Mouse (Mus musculus) heart, embryonic 16.5 days (tissue): ENCODE data around the gene Olfr1490. TPM values are rescaled to one million over a fixed set of nuclear protein-coding genes. Genes with fewer than 3 reads are reported as not detected.
"Not testable (repeated sequence)": the region's sequence is repeated elsewhere in the genome, so short reads cannot be mapped to it uniquely, and the experiment has no call there.

Experiments
- ATAC-seq: fragments of 200-750 bp; cut with Nextera tagmentation; replicated peaks from 2 replicates; pipeline ENCODE4 v1.8.0; 2017; ENCODE audit warnings: moderate number of reproducible peaks; ENCODE audit not compliant: insufficient read depth, low FRiP score; ENCODE audit errors: extremely low read depth
- H3K27ac ChIP-seq: fragments of 300-500 bp; sonication (generic); 2 replicates; pipeline ENCODE4 v1.5.1; 2014; ENCODE audit warnings: mild to moderate bottlenecking, low read length, control low read depth, moderate library complexity
- H3K27me3 ChIP-seq: fragments of 300-500 bp; sonication (generic); 2 replicates; pipeline ENCODE4 v1.6.1; 2014; ENCODE audit warnings: low read length, mixed read lengths; ENCODE audit not compliant: control insufficient read depth, insufficient read depth
- H3K36me3 ChIP-seq: fragments of 300-500 bp; sonication (generic); 2 replicates; pipeline ENCODE4 v1.6.1; 2014; ENCODE audit not compliant: control insufficient read depth, insufficient read depth
- H3K4me1 ChIP-seq: fragments of 300-500 bp; sonication (generic); 2 replicates; pipeline ENCODE4 v1.6.1; 2014; ENCODE audit warnings: low read length, mixed read lengths; ENCODE audit not compliant: control insufficient read depth, insufficient read depth
- H3K4me2 ChIP-seq: fragments of 300-500 bp; sonication (generic); 2 replicates; pipeline ENCODE4 v1.6.1; 2014; ENCODE audit warnings: low read depth, mild to moderate bottlenecking, control low read depth, low read length
- H3K4me3 ChIP-seq: fragments of 300-500 bp; sonication (generic); 2 replicates; pipeline ENCODE4 v1.5.1; 2014; ENCODE audit warnings: mild to moderate bottlenecking, control low read depth, low read length
- H3K9ac ChIP-seq: fragments of 300-500 bp; sonication (generic); 2 replicates; pipeline ENCODE4 v1.6.1; 2014; ENCODE audit warnings: low read length, control low read depth
- H3K9me3 ChIP-seq: fragments of 300-500 bp; sonication (generic); replicated peaks from 2 replicates; pipeline ENCODE4 v1.6.1; 2016; ENCODE audit warnings: low read length; ENCODE audit not compliant: control insufficient read depth
- WGBS: fragments of 180-500 bp; shearing (Covaris S2); extraction: QIAGEN DNeasy Blood & Tissue Kit; methylation state at CpG from one replicate; pipeline ENCODE4 v1.1.7; 2014; 5-methylcytosine and 5-hydroxymethylcytosine counted together
- microRNA-seq: library from miRNA; unstranded; fragments of <30 nt; microRNA quantifications from one replicate; pipeline ENCODE4, GENCODE M21; 2017
- polyA plus RNA-seq: library from polyadenylated mRNA; unstranded; fragments of >200 nt; fragmentation: Nextera tagmentation; extraction: Ambion mirVana; gene quantifications from 2 replicates; pipeline ENCODE4 v1.2.1, GENCODE M21; 2015

The Olfr1490 gene
- not detected in 2 replicates for polyA plus RNA-seq

DNA sequence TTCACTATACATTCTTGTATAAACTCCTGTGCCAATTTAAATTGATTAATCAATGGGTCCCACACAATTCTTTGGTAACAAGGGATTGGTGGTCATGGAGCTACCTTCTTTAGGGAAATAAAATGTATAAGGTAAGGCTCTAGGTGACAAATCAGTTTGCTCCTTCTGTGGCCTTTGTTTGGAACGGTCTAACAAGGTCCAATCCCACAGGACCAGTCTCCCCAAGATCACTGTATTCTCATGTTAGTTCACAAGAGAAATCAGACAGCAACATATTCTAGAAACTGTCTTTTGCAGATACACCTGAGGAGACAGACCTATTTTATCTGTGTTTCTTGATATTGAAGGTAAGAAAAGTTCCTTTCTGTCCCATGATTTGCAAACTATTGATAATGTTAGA is at the start of gene Olfr1490:
Olfr1490 (plus strand) TSS at position 301 of the 400 bp plus-strand sequence.
- Histone ChIP-seq H3K27me3 (no peaks in the 10 kb centered on the region), H3K9me3 (0 out of 2 replicates have a peak, but pooled peaks cover 4% of the 10 kb centered on the region), H3K4me1 (no peaks in the 10 kb centered on the region), H3K4me3 (no peak within 1 kb of the TSS), H3K27ac (no peak within 1 kb of the TSS), H3K36me3 (no peaks in the 10 kb centered on the region), H3K9ac (no peak within 1 kb of the TSS), H3K4me2 (no peak within 1 kb of the TSS)
- 51% methylated on average over 1 of the region's 1 CpGs for WGBS
- ATAC-seq, result no peak

DNA sequence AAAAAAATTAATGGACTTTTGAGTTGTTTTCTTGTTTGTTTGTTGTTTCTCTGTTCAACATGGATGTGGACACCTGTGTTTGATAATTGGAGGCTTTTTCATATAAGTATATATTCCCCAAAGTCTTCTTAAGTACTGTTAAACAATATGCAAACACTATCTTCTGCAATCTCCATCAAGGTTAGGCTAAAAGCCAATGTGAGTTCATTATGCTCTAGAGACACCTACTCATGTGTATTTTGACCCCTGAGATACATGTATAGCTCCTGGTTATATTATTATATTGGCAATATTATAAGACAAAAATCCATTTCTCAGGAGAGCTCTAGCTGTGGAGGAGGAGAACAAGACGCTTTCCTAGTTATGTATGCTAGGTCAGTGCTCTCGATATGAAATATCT is 33.8 kb upstream of the Olfr1490 start, which contains the start of gene Olfr1487:
Olfr1487 (plus strand) TSS at position 301 of the 400 bp plus-strand sequence.
- WGBS, result 84% methylated on average over 2 of the region's 2 CpGs
- H3K9ac ChIP-seq, H3K36me3 ChIP-seq, H3K4me3 ChIP-seq, H3K4me2 ChIP-seq, H3K4me1 ChIP-seq, H3K27me3 ChIP-seq, ATAC-seq, H3K27ac ChIP-seq: not testable (repeated sequence)
- peaks cover 15% of the 10 kb centered on the region for H3K9me3 ChIP-seq

DNA sequence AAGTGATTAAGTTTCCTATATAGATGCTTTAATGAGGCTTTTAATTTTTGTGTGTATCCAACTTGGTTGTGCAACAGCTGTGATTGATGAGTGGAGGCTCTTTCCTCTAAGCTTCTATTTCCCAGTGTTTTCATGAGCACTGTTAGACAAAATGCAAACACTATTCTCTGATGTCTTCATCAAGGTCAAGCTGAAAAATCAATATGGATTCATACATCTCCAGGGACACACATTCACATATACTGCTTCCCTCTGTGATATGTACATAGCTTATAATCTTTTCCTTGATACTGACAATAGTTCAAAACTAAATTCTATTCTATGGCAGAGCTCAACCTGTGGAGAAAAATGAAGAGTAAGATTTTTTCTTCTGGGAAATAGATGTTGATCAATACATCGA is 19.6 kb upstream of the Olfr1490 start, which contains the start of gene Olfr1489:
Olfr1489 (plus strand) TSS at position 301 of the 400 bp plus-strand sequence.
- Histone ChIP-seq H3K27me3 (no peaks in the 10 kb centered on the region), H3K9ac (no peak within 1 kb of the TSS), H3K4me1 (no peaks in the 10 kb centered on the region), H3K9me3 (0 out of 2 replicates have a peak, but pooled peaks cover 6% of the 10 kb centered on the region), H3K4me2 (no peak within 1 kb of the TSS), H3K36me3 (no peaks in the 10 kb centered on the region), H3K4me3 (no peak within 1 kb of the TSS), H3K27ac (no peak within 1 kb of the TSS)
- WGBS, result 80% methylated on average over 1 of the region's 1 CpGs
- no peak for ATAC-seq

DNA sequence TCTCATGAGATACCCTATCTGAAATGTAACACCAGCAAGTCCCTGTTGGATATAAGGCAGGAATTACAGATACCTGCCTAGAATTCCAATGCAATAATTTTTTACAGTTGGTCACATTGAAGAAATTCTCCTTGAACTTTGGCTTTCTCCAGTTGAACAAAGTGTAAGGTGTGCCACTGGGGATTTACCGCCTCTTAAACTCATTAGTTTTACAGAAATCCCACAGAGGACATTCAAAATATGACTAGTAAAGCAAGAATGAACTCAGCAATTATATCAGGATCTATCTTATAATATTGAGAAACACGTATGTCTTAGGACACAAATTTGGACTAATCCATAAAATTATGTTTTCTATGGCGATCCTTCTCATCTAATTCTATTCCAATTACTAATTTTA is 46.1 kb downstream of the Olfr1490 start, which contains the start of gene Olfr1491:
Olfr1491 (plus strand) TSS at position 301 of the 400 bp plus-strand sequence.
- ATAC-seq, result no peak
- WGBS, result 59% methylated on average over 3 of the region's 3 CpGs
- no peaks in the 10 kb centered on the region for H3K27me3 ChIP-seq

More for the DNA sequence above, 46.1 kb downstream of the Olfr1490 start, which contains the start of gene Olfr1491:
- Histone ChIP-seq H3K9me3 (no peaks in the 10 kb centered on the region), H3K4me2 (no peak within 1 kb of the TSS), H3K27ac (no peak within 1 kb of the TSS), H3K4me1 (no peaks in the 10 kb centered on the region), H3K4me3 (no peak within 1 kb of the TSS), H3K9ac (no peak within 1 kb of the TSS), H3K36me3 (no peaks in the 10 kb centered on the region)

Small RNA genes lying within 50 kb of the gene (microRNA-seq; reads per million reads assigned to microRNA genes)
- gene Gm23931, result not detected

Other genes with a start within 250 kb of the Olfr1490 start
- gene Olfr1469, start 243.2 kb upstream of the Olfr1490 start, polyA plus RNA-seq, result not detected in 2 replicates
- not detected in 2 replicates for gene Olfr1471, start 207.7 kb upstream of the Olfr1490 start, polyA plus RNA-seq
- not detected in 2 replicates for gene Olfr1472, start 195.0 kb upstream of the Olfr1490 start, polyA plus RNA-seq
- not detected in 2 replicates for gene Olfr1474, start 181.5 kb upstream of the Olfr1490 start, polyA plus RNA-seq
- gene Olfr1475, start 170.9 kb upstream of the Olfr1490 start, polyA plus RNA-seq, result not detected in 2 replicates
- not detected in 2 replicates for gene Olfr1477, start 150.5 kb upstream of the Olfr1490 start, polyA plus RNA-seq
- not detected in 2 replicates for gene Olfr1480, start 123.2 kb upstream of the Olfr1490 start, polyA plus RNA-seq
- gene Olfr1484, start 67.6 kb upstream of the Olfr1490 start, polyA plus RNA-seq, result not detected in 2 replicates
- gene Olfr1487, start 33.7 kb upstream of the Olfr1490 start, polyA plus RNA-seq, result not detected in 2 replicates
- not detected in 2 replicates for gene Olfr1489, start 19.5 kb upstream of the Olfr1490 start, polyA plus RNA-seq
- gene Olfr1491, start 46.2 kb downstream of the Olfr1490 start, polyA plus RNA-seq, result not detected in 2 replicates
- gene Olfr1493-ps1, start 72.2 kb downstream of the Olfr1490 start, polyA plus RNA-seq, result not detected in 2 replicates
- gene Olfr1494, start 88.6 kb downstream of the Olfr1490 start, polyA plus RNA-seq, result not detected in 2 replicates
- not detected in 2 replicates for gene Olfr1495, start 113.5 kb downstream of the Olfr1490 start, polyA plus RNA-seq
- not detected in 2 replicates for gene Olfr1496, start 126.8 kb downstream of the Olfr1490 start, polyA plus RNA-seq
- not detected in 2 replicates for gene Olfr1497, start 147.1 kb downstream of the Olfr1490 start, polyA plus RNA-seq
- not detected in 2 replicates for gene Olfr1499, start 168.4 kb downstream of the Olfr1490 start, polyA plus RNA-seq
- not detected in 2 replicates for gene Olfr1500, start 179.4 kb downstream of the Olfr1490 start, polyA plus RNA-seq
- gene Olfr1501, start 199.6 kb downstream of the Olfr1490 start, polyA plus RNA-seq, result not detected in 2 replicates
- not detected in 2 replicates for gene Olfr1502, start 210.7 kb downstream of the Olfr1490 start, polyA plus RNA-seq
- not detected in 2 replicates for gene Olfr1504, start 246.8 kb downstream of the Olfr1490 start, polyA plus RNA-seq